Mouse (Mus musculus) 3T3-L1 (cell line): ENCODE results near the gene Ebf4.
A peak's percentile ranks its signal among the peaks of the same experiment; 100 is the strongest.

ENCODE experiments used
- DNase-seq: peaks from one replicate; pipeline ENCODE4 v3.0.0-alpha.2; 2015; ENCODE audit warnings: low read depth, low spot score

Gene Ebf4

DNA sequence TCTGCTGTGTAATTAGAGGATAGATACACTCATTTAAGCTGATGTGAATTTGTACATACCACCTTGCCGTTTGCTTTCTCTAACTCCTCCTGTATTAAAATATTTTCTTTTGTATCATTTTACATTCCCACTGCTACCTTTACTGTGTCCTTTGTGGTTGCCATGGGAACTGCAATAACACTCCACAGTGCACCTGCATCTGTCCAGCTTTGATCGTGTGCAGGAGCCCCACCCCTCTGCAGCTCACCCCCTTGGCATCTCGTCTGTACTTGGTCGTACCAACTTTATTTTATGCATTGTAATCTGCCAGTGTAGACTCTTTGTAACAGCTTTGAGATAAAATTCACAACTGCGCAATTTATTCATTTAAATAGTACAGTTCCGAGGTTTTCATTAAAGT lies 88.9 kb downstream of the Ebf4 start:
- DNase-seq, result no peak

DNA sequence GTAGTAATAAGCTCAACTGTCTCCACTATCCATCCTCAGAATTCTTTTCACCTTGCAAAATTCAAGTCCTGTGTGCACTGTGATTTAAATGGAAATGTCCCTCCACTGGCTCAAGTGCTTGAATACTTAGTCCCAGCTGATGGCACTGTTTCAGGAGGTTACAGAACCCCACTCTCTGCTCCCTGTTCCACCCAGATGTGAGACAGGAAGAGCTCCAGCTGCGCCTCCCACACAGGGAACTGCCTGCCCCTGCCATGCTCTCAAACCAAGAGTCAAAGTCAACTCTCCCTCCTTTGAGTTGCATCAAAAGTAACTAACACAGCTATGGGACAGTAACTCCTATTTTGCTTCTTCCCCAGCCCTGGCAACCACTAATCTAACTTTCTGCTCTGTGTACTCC lies 91.2 kb downstream of the Ebf4 start:
- DNase-seq, result no peak

DNA sequence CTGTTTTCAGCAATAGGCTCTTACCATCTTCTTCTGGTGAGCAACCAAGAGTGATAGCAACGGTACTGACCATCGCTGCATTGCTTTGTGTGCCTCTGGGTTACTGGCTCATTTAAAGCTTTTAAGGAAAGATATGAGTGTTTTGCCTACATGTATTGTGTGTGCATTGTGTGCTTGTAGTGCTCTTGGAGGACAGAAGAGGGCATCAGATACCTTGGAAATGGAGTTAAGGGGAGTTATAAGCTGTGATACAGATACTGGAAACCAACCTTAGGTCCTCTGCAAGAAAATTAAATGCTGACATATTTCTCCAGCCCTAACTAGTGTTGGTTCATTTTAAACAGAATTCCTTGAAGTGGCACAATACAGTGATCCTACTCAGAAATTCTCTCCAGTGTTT lies 93.8 kb downstream of the Ebf4 start:
- DNase-seq, result peak; percentile 55

DNA sequence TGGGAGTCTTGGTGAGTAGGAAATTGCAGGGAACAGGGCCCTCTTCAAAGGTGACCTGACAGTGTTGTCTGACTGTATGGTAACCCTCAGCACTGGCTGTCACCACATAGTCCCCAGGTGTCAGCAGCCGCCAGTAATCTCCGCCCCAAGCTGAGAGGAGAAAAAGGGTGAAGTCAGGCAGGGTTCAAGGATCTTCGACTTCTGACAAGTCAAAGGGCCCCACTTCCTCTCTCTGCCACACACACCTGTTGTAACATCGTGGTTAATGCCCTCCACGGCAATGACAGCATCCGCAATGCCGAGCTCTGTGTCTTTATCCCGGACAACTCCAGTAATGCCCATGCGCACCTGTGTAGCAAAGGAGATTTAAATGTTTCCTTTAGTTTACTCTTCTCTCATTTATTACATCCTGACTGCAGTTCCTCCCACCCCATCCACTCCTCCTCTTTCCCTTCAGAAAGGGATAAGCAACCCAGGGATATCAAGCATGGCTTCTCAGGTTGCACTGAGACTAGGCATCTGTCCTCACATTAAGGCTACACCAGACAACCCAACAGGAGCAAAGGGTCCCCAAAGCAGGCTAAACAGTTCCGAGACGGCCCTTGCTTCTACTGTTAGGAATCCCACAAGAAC lies 96.1 kb downstream of the Ebf4 start:
- DNase-seq, result no peak

DNA sequence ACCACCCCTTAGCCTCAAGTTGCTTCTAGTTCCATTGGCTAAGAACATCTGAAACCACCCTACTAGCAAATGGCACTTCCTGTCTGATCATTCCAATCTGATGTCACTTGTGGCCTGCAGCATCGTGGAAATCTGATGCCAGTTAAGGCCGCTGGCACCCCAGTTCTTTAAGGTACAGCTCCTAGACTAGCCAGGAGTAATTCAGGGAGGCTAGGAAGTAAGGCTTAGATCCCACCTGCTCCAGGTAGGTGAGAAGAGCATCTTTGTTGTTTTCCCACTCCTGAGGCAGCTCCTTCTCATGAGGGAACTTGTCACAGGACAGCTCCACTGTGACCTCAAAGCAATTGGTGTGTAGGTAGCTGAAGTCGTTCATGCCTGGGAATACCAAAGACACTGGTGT lies 97.9 kb downstream of the Ebf4 start:
- no peak for DNase-seq

DNA sequence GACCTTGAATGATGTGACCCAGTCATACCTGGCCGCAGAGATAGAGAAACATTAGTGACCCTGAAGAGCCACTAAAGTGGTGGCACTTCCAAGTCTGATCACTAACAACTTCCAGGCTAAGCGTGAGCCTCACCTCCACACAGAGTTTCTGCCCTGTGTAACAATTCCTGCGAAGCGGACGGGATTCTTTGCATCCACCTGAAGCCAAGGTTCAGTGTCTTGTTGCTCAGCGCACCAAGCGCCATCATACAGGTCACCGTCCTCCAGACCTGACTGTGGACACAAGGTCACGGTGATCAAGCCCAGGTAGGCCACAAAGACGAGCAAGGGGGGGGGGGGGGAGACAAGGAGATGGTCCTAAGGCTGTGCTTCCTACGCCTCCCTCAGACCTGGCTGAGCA lies 100.7 kb downstream of the Ebf4 start:
- DNase-seq, result no peak

DNA sequence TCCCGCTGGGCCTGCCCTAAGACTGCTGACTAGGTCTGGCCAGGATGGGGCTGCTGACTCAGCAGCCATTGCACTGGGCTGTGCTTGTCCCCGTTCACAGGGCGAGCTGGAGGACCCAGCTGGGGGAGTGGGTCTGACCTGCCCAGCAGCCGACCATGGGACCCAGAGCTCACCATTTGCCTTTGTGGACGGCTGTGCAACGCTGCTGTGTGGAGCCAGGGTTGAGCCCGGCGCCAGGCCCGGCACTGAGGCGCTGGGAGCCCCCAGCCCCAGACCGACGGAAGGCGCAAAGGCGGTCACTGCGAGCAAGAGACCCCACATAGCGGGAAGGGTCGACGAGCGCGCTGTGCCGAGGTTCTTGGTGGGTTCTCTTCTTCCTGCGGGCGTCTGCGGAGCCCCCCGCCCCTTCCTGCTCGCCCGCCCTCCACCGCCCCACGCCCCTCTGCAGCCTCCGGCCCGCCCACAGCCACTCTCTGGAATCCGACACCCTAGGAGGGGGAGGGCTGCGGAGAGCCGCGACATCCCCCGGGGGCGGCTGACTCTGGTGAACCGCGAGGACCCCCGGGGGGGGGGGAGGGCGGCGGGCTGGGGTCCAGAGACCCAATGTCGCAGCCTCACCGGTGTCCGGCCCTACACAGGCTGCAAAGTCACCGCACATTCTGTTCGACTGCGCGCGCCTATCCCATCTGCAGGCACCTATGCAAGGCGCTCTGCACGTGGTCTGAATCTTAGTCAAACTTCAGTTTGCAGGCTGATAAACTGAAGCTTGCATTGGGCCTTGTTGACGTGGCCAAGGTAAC lies 102.4 kb downstream of the Ebf4 start, which contains the start of gene Cpxm1:
Gene Cpxm1 (minus strand): TSS at position 389 of the 800 bp plus-strand sequence.
- no peak for DNase-seq

DNA sequence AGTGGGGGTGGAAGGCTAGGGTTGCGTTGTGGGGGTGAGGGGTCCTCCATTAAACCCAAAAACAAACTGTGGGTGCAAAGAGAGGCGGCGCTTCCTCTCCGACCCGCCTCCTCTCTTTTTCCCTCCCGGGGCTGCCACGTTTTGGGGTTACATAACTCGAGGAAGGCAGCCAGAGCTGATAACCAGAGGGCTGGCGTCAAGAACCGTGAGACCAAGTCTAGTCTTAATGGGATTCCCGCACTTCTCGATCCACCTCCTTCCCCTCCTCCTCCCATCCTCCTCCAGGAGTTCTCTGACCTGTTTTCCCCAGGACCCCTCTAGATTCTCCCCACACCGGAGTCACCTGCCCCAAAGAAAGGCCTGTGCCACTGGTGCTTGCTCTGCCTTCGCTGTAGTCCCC lies 103.1 kb downstream of the Ebf4 start:
- no peak for DNase-seq

DNA sequence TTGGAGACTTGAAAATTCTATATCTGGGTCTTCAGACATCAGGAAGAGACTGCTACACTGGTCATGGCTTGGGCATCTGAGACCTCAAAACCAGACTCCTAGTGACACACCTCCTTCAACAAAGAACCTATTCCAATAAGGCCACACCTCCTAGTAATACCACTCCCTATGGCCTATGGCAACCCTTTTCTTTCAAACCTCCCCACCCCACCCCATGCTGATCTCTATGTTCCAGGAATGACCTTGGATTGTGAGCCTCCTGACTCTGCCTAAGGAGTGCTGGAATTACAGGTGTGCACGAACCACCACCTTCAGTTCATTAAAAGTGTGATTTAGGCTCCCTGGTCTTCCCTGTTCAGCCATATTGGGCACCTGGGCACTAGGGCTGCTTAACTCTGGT lies 105.1 kb downstream of the Ebf4 start:
- DNase-seq, result no peak

DNA sequence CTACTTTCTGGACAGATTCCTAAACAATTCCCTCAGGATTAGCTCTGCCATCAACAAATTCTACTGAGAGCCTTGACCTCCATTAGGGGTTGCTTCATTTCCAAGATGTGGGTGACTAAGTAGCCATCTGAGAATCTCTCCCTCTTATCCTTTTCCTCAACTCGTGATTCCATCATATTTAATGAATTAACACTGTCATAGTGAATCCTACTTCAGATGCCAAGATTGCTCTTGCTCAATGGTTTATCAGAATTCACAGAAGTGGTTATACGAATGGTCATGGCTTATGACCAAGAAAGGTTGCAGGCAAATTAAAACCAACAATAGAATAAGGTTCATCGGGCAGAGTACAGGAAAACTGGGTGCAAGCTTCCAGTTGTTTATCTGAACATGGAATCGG lies 106.9 kb downstream of the Ebf4 start:
- DNase-seq, result no peak

DNA sequence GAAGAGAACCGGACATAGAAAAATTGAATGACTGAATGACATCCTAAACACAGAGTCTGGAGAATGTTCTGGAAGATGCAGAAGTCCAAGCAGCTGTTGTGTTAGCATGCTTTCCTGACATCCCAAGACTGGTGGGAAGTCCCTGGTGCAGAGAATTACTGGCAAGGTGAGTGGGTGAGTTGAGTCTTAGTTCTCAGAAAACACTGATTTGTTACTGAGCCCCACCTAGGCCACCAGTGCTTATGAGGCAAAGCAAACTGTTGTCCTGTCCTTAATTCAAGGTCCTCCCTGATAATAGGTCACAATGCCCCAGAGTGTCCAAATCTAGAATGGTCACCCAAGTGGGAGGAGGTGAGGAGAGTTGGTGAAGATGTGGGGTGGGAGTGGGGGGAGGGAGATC lies 110.0 kb downstream of the Ebf4 start, which contains the start of the genes Gm28372 and 1700020A23Rik:
Gene Gm28372 (plus strand): TSS at position 301 of the 400 bp plus-strand sequence.
Gene 1700020A23Rik (plus strand): TSS at position 321 of the 400 bp plus-strand sequence.
- DNase-seq, result no peak

DNA sequence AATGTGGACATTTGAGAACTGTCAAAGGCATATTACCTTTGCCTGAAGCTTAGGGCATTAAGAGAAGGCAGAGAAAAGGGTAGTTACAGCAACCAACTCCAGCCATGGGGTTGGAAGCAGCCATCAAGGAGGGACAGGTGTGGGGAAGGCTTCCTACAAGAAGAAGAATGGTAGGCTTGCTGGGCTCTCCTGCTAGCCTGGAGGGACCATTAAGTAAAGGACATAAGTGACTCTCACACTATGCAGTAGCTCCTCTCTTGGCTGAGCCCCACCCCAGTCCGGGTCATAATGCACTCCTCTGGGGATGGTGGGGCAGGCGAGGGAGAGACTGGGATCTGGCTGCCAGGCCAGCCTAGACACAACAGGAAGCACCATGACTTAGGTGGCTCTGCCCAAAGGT lies 111.2 kb downstream of the Ebf4 start, which contains the start of gene Tmem239:
Gene Tmem239 (plus strand): TSS at position 301 of the 400 bp plus-strand sequence.
- DNase-seq, result no peak

DNA sequence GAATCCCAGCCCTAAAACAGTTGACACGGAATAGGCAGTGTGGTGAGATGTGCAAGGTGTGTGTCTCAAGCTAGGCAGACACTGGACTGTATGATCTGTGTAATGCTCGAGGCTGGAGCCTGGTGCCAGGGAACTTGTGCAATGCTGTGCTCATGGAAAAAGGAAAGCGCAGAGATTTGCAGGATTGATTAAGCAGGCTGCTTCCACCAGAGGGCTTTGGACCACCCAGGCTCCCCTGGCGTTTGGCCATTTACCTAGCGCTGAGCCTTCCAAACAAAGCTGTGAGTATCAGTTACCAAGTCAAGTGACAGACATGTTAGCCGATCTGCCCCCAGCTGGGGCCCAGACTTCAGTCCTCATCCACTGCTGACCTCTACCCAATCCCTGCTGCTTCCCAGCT lies 113.2 kb downstream of the Ebf4 start:
- peak; percentile 27 for DNase-seq

DNA sequence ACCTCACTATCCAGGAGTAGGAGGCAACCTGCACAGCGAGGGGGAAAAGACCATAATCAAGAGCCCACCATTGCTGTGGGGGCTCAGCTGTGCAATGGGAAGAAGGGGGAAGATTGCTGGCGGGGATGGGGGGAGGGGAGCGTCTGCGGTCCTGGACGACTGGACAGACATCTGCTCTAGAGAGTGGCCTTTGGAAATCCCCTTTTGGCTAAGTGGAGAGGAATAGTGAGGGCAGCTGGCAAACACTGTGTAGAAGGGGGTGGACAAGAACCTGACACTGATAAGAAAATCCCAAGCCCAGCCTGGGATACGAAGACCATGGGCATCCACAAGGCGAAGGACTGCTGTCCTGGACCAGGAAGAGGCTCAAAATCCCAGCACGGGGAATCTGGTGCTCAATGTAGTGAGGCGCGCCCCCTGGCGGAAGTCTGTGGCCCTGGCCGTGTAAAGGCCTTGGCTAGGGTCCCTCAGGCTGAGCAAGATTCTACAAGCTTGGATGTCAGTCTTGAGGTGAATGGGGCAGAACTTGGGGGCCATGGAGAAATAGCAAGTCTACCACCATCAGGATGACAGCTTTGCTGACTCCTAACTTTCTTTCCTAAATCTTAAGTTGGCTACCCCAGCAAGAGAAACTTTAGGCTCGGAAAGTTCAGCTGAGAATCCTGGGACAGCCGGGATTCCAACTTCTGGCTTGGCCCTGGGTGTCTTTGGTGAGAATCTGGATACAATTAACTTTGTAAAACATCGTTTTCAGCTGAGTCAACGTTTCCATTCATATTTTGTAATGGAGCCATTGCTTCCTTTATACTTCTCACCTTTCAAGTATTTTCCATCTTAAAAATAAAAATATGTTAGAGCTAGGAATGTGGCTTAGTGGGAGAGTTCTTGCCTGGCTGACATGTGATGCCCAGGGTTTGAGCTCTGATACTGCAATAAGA lies 116.9 kb downstream of the Ebf4 start:
- DNase-seq, result peak; percentile 94

DNA sequence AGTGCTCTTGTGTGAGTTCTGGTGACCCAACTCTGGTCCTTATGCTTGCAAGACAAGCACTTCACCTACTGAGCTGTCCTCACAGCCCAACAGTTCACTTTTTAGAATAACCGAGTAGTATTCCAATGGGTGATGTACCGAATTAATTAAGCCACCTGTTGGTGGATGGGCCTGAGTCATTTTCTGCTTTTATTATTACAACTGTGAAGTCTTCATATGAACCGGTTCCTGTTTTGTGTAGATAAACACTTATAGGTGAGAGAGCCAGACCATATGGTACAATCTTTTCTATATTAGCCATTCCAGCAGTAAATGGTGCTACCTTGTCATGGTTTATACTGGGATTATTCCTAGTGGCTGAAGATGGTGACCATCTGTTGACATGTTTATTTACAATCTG lies 117.8 kb downstream of the Ebf4 start:
- DNase-seq, result no peak

DNA sequence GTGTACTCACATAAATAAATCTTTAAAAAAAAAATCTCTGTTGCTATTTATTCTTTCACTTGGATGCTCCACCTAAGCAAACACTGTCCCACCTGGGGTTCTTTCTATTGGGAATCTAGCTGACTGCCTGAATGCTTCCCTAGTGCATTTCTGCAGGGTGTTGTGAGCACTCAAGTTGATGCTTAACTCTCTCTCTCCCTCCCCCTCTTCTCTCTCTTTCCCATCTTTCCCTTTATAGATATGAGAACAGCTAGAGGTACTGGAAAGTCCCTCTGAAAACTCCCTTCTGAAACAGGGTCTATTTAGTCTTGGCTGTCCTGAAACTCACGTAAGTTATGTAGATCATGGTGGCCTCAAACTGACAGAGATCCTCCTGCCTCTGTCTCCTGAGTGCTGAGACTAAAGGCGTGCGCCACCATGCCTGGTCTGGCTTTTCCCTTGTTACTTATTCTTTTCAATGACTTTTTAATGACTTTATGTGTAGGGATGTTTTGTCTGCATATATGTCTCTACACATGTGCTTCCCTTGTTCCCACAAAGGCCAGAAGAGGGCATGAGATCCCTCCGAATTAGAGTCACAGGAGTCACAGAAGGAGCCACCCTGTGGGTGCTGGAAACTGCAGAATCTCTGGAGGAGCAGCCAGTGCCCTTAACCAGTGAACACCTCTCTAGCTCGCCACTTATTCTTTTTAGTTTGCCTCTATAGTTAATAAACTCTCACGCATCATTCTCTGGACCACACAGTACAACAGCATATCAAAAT lies 119.3 kb downstream of the Ebf4 start:
- peak; percentile 30 for DNase-seq
